Mouse (Mus musculus) neutrophil, adult 5-6 weeks (primary cell): ENCODE results near the gene Srsf10. TPM values are rescaled to one million over a fixed set of nuclear protein-coding genes. Genes with fewer than 3 reads are reported as not detected.

Experiments used
- ATAC-seq: fragments of 151-379, 151-347 bp; 2 replicates; pipeline ENCODE4 v1.8.0; 2017; ENCODE audit warnings: mild to moderate bottlenecking, moderate TSS enrichment; ENCODE audit not compliant: insufficient number of reproducible peaks, poor library complexity, low FRiP score, severe bottlenecking; ENCODE audit errors: extremely low read depth
- total RNA-seq: library from RNA; stranded (forward); fragments of 200-1000 nt; gene quantifications from 2 replicates; pipeline ENCODE4 v1.2.3, GENCODE M21; 2017

Gene Srsf10
- total RNA-seq, 1 experiment from 2014 or later = 325 TPM

GRCm38 (mm10) chr4:135880576-135880975, 25.0 kb downstream of the Srsf10 start:
- no peak for ATAC-seq

- ATAC-seq = no peak
Measured at GRCm38 (mm10) chr4:135882023-135882422, 26.5 kb downstream of the Srsf10 start.

GRCm38 (mm10) chr4:135883401-135883851, 27.9 kb downstream of the Srsf10 start:
- no peak for ATAC-seq

- ATAC-seq = no peak
Measured at GRCm38 (mm10) chr4:135883881-135884516, 28.5 kb downstream of the Srsf10 start.

GRCm38 (mm10) chr4:135884531-135884930, 29.0 kb downstream of the Srsf10 start:
- ATAC-seq = no peak

- ATAC-seq = no peak
Measured at GRCm38 (mm10) chr4:135885676-135886075, 30.1 kb downstream of the Srsf10 start.

GRCm38 (mm10) chr4:135886184-135886583, 30.6 kb downstream of the Srsf10 start:
- ATAC-seq = no peak

GRCm38 (mm10) chr4:135888448-135889057, 33.0 kb downstream of the Srsf10 start:
- ATAC-seq = no peak

GRCm38 (mm10) chr4:135889146-135889883, 33.8 kb downstream of the Srsf10 start:
- no peak for ATAC-seq

- ATAC-seq = peak; percentile 90
Measured at GRCm38 (mm10) chr4:135889884-135890283, 34.3 kb downstream of the Srsf10 start.

GRCm38 (mm10) chr4:135891539-135891938, 36.0 kb downstream of the Srsf10 start:
- peak; percentile 62 for ATAC-seq

GRCm38 (mm10) chr4:135892884-135893283, 37.3 kb downstream of the Srsf10 start:
- ATAC-seq = 0 out of 2 replicates have a peak, but pooled peaks have one; percentile 15

- no peak for ATAC-seq
Measured at GRCm38 (mm10) chr4:135895071-135895571, 39.6 kb downstream of the Srsf10 start, which contains the start of gene Cnr2. Cnr2 (plus strand) TSS chr4:135895394.

GRCm38 (mm10) chr4:135896157-135896556, 40.6 kb downstream of the Srsf10 start:
- ATAC-seq = no peak

- ATAC-seq = peak; percentile 86
Measured at GRCm38 (mm10) chr4:135898380-135899049, 43.0 kb downstream of the Srsf10 start.

GRCm38 (mm10) chr4:135899050-135899448, 43.5 kb downstream of the Srsf10 start:
- peak; percentile 43; the same call in 1 of the 2 replicates for ATAC-seq

- peak; percentile 61 for ATAC-seq
Measured at GRCm38 (mm10) chr4:135900008-135900407, 44.5 kb downstream of the Srsf10 start.

- no peak for ATAC-seq
Measured at GRCm38 (mm10) chr4:135902606-135903242, 47.2 kb downstream of the Srsf10 start.

GRCm38 (mm10) chr4:135904810-135905209, 49.3 kb downstream of the Srsf10 start:
- ATAC-seq = no peak
